Mouse (Mus musculus): ENCODE measurements around the gene Osbp2. TPM values are rescaled to one million over a fixed set of nuclear protein-coding genes. Genes with fewer than 3 reads are reported as not detected.
A peak's percentile ranks its signal among the peaks of the same experiment; 100 is the strongest.

The Osbp2 gene
- polyA plus RNA-seq, 1 experiment from 2014 or later, result 0.50 TPM

- H3K27ac ChIP-seq, result no peak overlapping the region
- no peaks in the 10 kb centered on the region for H3K36me3 ChIP-seq
- no peak for ATAC-seq
- H3K9ac ChIP-seq, result no peak overlapping the region
- H3K4me2 ChIP-seq (replicated peaks), result no peak overlapping the region
- H3K4me1 ChIP-seq (replicated peaks), result 0 out of 2 replicates have a peak, but pooled peaks cover 5% of the 10 kb centered on the region
- no peaks in the 10 kb centered on the region for H3K9me3 ChIP-seq
- H3K4me3 ChIP-seq (replicated peaks), result no peak overlapping the region
- H3K27me3 ChIP-seq (replicated peaks), result peaks cover 28% of the 10 kb centered on the region
- 85% methylated on average over 8 of the region's 8 CpGs for WGBS
Measured at GRCm38 (mm10) chr11:3766964-3767363, 96.7 kb downstream of the Osbp2 start.

DNA sequence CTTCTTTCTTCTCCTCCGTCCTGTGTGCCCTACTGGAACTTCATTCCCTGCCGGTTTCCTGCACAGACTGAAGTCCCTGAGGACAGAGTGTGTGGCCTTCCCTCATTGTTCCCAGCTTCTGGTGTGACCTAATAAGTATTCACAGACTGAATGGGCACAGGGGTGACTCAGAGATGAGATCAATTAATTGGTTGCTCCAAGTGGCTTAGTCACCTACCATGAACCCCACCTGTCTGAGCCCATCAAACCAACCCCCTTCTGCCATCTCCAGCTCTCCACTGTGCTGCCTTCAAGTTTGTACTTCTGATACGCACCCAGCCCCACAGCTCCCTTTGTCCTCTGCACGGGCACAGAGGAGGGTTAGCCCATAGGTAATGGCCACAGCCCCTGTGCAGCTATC lies 99.4 kb downstream of the Osbp2 start:
- Histone ChIP-seq H3K4me3 (replicated peaks) (no peak overlapping the region), H3K4me1 (replicated peaks) (peaks cover 12% of the 10 kb centered on the region), H3K27me3 (replicated peaks) (peaks cover 38% of the 10 kb centered on the region), H3K36me3 (no peaks in the 10 kb centered on the region), H3K4me2 (replicated peaks) (no peak overlapping the region), H3K27ac (no peak overlapping the region), H3K9ac (no peak overlapping the region), H3K9me3 (no peaks in the 10 kb centered on the region)
- 69% methylated on average over 4 of the region's 4 CpGs for WGBS
- no peak for ATAC-seq

GRCm38 (mm10) chr11:3761775-3762501 lies 101.8 kb downstream of the Osbp2 start:
- Histone ChIP-seq H3K9me3 (no peaks in the 10 kb centered on the region), H3K27ac (no peak overlapping the region), H3K4me2 (replicated peaks) (peak overlapping the region; percentile 96), H3K4me3 (replicated peaks) (peak overlapping the region; percentile 54), H3K36me3 (no peaks in the 10 kb centered on the region), H3K9ac (peak overlapping the region; percentile 51), H3K27me3 (replicated peaks) (peaks cover 41% of the 10 kb centered on the region), H3K4me1 (replicated peaks) (peaks cover 12% of the 10 kb centered on the region)
- peak; percentile 43 for ATAC-seq
- WGBS, result under 1% methylated on average over 82 of the region's 90 CpGs

DNA sequence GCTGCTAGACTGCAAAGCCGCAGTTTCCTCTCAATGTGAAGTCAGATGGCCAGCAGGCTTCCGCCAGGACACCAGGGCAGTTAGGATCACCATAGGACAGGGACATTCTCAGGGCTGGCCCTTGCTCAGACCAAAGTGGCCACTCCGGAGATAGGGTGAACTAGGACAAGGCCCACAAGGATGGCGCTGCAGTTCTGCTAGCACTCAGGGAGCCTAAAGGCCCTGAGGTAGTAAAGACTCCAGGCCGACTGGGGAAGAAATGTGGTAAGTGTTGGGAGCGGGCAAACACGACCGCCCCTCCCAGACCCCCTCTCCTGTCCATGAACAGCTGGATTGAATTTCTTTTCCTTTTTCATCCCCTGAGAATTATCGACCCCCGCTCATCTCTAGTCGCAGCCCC lies 102.4 kb downstream of the Osbp2 start:
- Histone ChIP-seq H3K4me2 (replicated peaks) (peak overlapping the region; percentile 96), H3K27ac (no peak overlapping the region), H3K4me3 (replicated peaks) (peak overlapping the region; percentile 54), H3K9ac (peak overlapping the region; percentile 51), H3K27me3 (replicated peaks) (peaks cover 41% of the 10 kb centered on the region), H3K36me3 (no peaks in the 10 kb centered on the region), H3K9me3 (no peaks in the 10 kb centered on the region), H3K4me1 (replicated peaks) (peaks cover 12% of the 10 kb centered on the region)
- 16% methylated on average over 11 of the region's 11 CpGs for WGBS
- no peak for ATAC-seq

GRCm38 (mm10) chr11:3759433-3759832 lies 104.3 kb downstream of the Osbp2 start:
- 62% methylated on average over 5 of the region's 5 CpGs for WGBS
- ATAC-seq, result no peak
- no peak overlapping the region for H3K4me3 ChIP-seq (replicated peaks)
- no peaks in the 10 kb centered on the region for H3K36me3 ChIP-seq
- H3K27ac ChIP-seq, result no peak overlapping the region
- H3K9me3 ChIP-seq, result no peaks in the 10 kb centered on the region
- H3K4me1 ChIP-seq (replicated peaks), result peaks cover 12% of the 10 kb centered on the region
- peaks cover 39% of the 10 kb centered on the region for H3K27me3 ChIP-seq (replicated peaks)
- H3K4me2 ChIP-seq (replicated peaks), result no peak overlapping the region
- H3K9ac ChIP-seq, result no peak overlapping the region

GRCm38 (mm10) chr11:3755341-3755740 lies 108.4 kb downstream of the Osbp2 start:
- no peak overlapping the region for H3K4me2 ChIP-seq (replicated peaks)
- no peak for ATAC-seq
- no peaks in the 10 kb centered on the region for H3K4me1 ChIP-seq (replicated peaks)
- H3K4me3 ChIP-seq (replicated peaks), result no peak overlapping the region
- H3K27ac ChIP-seq, result no peak overlapping the region
- no peaks in the 10 kb centered on the region for H3K9me3 ChIP-seq
- WGBS, result 49% methylated on average over 4 of the region's 4 CpGs
- peaks cover 5% of the 10 kb centered on the region; the same call in 1 of the 2 replicates for H3K27me3 ChIP-seq (replicated peaks)
- no peaks in the 10 kb centered on the region for H3K36me3 ChIP-seq
- H3K9ac ChIP-seq, result no peak overlapping the region

- Histone ChIP-seq H3K9me3 (no peaks in the 10 kb centered on the region), H3K4me2 (replicated peaks) (no peak overlapping the region), H3K4me3 (replicated peaks) (no peak overlapping the region), H3K27ac (no peak overlapping the region), H3K9ac (no peak overlapping the region), H3K36me3 (no peaks in the 10 kb centered on the region), H3K27me3 (replicated peaks) (0 out of 2 replicates have a peak, but pooled peaks cover 2% of the 10 kb centered on the region), H3K4me1 (replicated peaks) (no peaks in the 10 kb centered on the region)
- 44% methylated on average over 7 of the region's 7 CpGs for WGBS
- no peak for ATAC-seq
Measured at GRCm38 (mm10) chr11:3754685-3755084, 109.0 kb downstream of the Osbp2 start.

DNA sequence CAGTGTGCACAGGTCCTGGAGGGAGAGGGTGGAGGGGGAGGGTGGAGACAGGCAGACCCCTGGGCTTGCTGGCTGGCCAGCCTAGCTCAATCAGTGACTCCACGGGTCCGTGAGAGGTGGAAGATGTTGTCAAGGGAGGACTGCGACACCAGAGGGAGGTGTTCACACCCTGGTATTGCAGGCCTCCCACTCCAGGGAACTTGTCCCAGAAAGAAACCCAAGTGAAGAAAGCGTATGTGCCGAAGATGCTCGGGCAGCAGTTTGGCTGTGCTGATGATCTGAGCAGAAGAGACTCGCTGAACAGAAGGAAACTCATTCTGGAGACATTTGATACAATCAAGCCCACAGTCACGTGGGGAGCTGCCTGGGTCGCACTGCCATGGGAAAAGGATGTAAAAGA lies 109.8 kb downstream of the Osbp2 start:
- no peak for ATAC-seq
- Histone ChIP-seq H3K9ac (no peak overlapping the region), H3K4me3 (replicated peaks) (no peak overlapping the region), H3K9me3 (no peaks in the 10 kb centered on the region), H3K36me3 (no peaks in the 10 kb centered on the region), H3K27me3 (replicated peaks) (0 out of 2 replicates have a peak, but pooled peaks cover under 1% of the 10 kb centered on the region), H3K27ac (no peak overlapping the region), H3K4me2 (replicated peaks) (no peak overlapping the region), H3K4me1 (replicated peaks) (no peaks in the 10 kb centered on the region)
- WGBS, result 57% methylated on average over 9 of the region's 9 CpGs

- no peak for ATAC-seq
- WGBS, result 59% methylated on average over 3 of the region's 3 CpGs
Measured at GRCm38 (mm10) chr11:3752766-3753165, 110.9 kb downstream of the Osbp2 start.

DNA sequence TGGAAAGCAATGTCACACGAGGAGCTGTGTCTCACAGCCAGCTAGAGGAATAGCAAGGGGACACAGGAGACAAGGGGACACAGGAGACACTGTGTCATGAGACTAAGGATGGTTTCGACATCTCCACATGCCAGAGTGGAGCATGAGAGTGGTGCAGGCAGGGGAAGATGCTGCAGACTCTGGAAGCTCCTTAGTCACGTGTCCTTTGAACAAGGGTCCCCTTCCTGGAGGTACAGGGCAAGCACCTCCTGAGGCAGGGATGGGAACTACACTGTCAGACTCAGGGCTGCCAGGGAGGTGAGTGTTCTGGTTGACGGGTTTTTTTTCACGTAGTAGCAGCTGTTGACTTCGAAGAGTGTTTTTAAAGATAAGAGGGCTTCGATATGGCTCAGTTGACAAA lies 113.9 kb downstream of the Osbp2 start:
- Histone ChIP-seq H3K4me2 (replicated peaks) (no peak overlapping the region), H3K9ac (no peak overlapping the region)
- WGBS, result 20% methylated on average over 7 of the region's 7 CpGs

More at GRCm38 (mm10) chr11:3752766-3753165, 110.9 kb downstream of the Osbp2 start:
- H3K9me3 ChIP-seq, result no peaks in the 10 kb centered on the region
- H3K27me3 ChIP-seq (replicated peaks), result no peaks in the 10 kb centered on the region
- no peak overlapping the region for H3K4me2 ChIP-seq (replicated peaks)
- no peak overlapping the region for H3K9ac ChIP-seq
- H3K4me3 ChIP-seq (replicated peaks), result no peak overlapping the region
- no peak overlapping the region for H3K27ac ChIP-seq
- no peaks in the 10 kb centered on the region for H3K36me3 ChIP-seq
- H3K4me1 ChIP-seq (replicated peaks), result no peaks in the 10 kb centered on the region

GRCm38 (mm10) chr11:3742449-3742848 lies 121.3 kb downstream of the Osbp2 start:
- ATAC-seq, result no peak
- WGBS, result 74% methylated on average over 8 of the region's 8 CpGs

More for the DNA sequence above, 113.9 kb downstream of the Osbp2 start:
- no peak for ATAC-seq
- Histone ChIP-seq H3K27me3 (replicated peaks) (no peaks in the 10 kb centered on the region), H3K4me3 (replicated peaks) (no peak overlapping the region), H3K9me3 (no peaks in the 10 kb centered on the region), H3K4me1 (replicated peaks) (no peaks in the 10 kb centered on the region), H3K36me3 (no peaks in the 10 kb centered on the region), H3K27ac (no peak overlapping the region)

GRCm38 (mm10) chr11:3741183-3741582 lies 122.5 kb downstream of the Osbp2 start:
- ATAC-seq, result no peak
- Histone ChIP-seq H3K4me2 (replicated peaks) (no peak overlapping the region), H3K4me3 (replicated peaks) (no peak overlapping the region), H3K27ac (no peak overlapping the region), H3K4me1 (replicated peaks) (no peaks in the 10 kb centered on the region), H3K9ac (no peak overlapping the region), H3K9me3 (no peaks in the 10 kb centered on the region), H3K27me3 (replicated peaks) (no peaks in the 10 kb centered on the region), H3K36me3 (no peaks in the 10 kb centered on the region)
- 87% methylated on average over 12 of the region's 12 CpGs for WGBS

More at GRCm38 (mm10) chr11:3742449-3742848, 121.3 kb downstream of the Osbp2 start:
- no peaks in the 10 kb centered on the region for H3K27me3 ChIP-seq (replicated peaks)
- H3K9ac ChIP-seq, result no peak overlapping the region
- H3K27ac ChIP-seq, result no peak overlapping the region
- no peak overlapping the region for H3K4me3 ChIP-seq (replicated peaks)
- no peaks in the 10 kb centered on the region for H3K36me3 ChIP-seq
- no peaks in the 10 kb centered on the region for H3K9me3 ChIP-seq
- no peaks in the 10 kb centered on the region for H3K4me1 ChIP-seq (replicated peaks)
- no peak overlapping the region for H3K4me2 ChIP-seq (replicated peaks)

DNA sequence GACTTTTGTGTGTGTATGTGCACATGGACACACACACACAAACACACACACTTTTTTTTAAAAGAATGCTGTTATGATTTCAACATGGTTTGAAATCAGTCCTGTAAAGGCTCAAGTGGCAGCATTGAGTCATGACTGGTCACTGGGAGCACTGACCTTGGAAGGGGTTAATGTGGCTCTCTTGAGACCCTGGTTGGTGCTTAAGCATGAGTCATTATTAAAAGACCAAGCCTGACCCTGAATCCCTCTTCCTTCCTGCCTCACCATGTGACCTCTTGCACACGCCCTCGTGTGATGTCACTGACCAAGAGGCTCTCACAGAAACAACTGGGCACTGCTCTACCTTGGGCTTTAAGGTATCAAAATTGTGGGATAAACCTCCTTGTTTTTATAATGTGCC lies 124.9 kb downstream of the Osbp2 start:
- no peak for ATAC-seq
- H3K36me3 ChIP-seq, result no peaks in the 10 kb centered on the region
- no peak overlapping the region for H3K27ac ChIP-seq
- no peaks in the 10 kb centered on the region for H3K27me3 ChIP-seq (replicated peaks)
- no peaks in the 10 kb centered on the region for H3K4me1 ChIP-seq (replicated peaks)
- WGBS, result 78% methylated on average over 2 of the region's 2 CpGs
- H3K9ac ChIP-seq, result no peak overlapping the region
- H3K4me2 ChIP-seq (replicated peaks), result no peak overlapping the region
- H3K9me3 ChIP-seq, result no peaks in the 10 kb centered on the region
- no peak overlapping the region for H3K4me3 ChIP-seq (replicated peaks)

Data from intestine, embryonic 15.5 days (tissue).